Mouse (Mus musculus) gastrocnemius, postnatal 10 days (tissue): ENCODE data around the gene Eif3l. TPM values are rescaled to one million over a fixed set of nuclear protein-coding genes. Genes with fewer than 3 reads are reported as not detected.
A peak's percentile ranks its signal among the peaks of the same experiment; 100 is the strongest.
"Not testable (repeated sequence)": the region's sequence is repeated elsewhere in the genome, so short reads cannot be mapped to it uniquely, and the experiment has no call there.

Experiments
- DNase-seq: peaks from one replicate; pipeline ENCODE4 v3.0.0; 2021; ENCODE audit warnings: mixed read lengths
- long read RNA-seq, 2 experiments: library from polyadenylated mRNA; stranded (forward); transcript quantifications; one replicate each; pipeline ENCODE4 v2.0.0; 2021
- total RNA-seq, 2 experiments: library from RNA; stranded (reverse); gene quantifications; 2 replicates each; pipeline ENCODE4 v1.2.3; 2021

Gene Eif3l
- 10 to 100 TPM; 80.0 to 86.2 TPM for total RNA-seq
- long read RNA-seq, experiment 1, transcript Eif3l-201 (13 exons, 1,942 nt): major isoform, 168 of 175 reads
- long read RNA-seq, experiment 1, partial matches to known transcripts: 6 of 175 reads
- long read RNA-seq, experiment 1, other reads (novel, unspliced or antisense): 1 of 175 reads
- long read RNA-seq, experiment 2, transcript Eif3l-201 (13 exons, 1,942 nt): major isoform, 172 of 181 reads
- long read RNA-seq, experiment 2, partial matches to known transcripts: 5 of 181 reads
- long read RNA-seq, experiment 2, other reads (novel, unspliced or antisense): 3 of 181 reads

DNA sequence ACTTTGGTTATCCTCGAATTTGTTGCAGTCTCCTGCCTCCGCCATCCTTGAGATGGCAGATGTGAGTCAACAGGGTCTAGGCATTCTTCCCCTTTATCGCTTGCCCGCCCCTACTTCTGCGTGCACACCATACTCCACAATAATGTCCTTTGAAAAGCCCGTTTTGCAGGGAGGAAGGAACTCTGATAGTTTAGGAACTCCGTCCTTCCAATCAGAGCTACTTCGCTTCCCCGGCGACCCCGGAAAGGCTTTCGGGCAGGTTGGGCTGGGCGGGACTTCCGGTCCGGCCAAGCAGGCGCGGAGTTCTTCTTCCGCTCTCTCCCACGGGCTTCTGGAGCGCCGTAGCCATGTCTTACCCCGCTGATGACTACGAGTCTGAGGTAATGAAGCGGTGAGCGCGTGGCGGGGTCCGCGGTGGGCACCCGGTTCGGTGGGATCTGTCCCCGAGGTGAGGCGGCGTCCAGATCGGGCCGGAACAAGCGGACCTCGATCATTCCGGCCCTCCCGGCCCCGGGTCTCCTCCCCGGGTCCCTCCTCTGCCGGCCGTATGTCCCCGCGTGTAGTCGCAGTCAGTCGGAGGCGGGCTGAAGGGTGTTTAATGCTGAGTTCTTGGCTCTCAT lies at the start of gene Eif3l:
Eif3l (plus strand) TSS at position 267 of the 620 bp plus-strand sequence.
- peak; percentile 87 for DNase-seq

DNA sequence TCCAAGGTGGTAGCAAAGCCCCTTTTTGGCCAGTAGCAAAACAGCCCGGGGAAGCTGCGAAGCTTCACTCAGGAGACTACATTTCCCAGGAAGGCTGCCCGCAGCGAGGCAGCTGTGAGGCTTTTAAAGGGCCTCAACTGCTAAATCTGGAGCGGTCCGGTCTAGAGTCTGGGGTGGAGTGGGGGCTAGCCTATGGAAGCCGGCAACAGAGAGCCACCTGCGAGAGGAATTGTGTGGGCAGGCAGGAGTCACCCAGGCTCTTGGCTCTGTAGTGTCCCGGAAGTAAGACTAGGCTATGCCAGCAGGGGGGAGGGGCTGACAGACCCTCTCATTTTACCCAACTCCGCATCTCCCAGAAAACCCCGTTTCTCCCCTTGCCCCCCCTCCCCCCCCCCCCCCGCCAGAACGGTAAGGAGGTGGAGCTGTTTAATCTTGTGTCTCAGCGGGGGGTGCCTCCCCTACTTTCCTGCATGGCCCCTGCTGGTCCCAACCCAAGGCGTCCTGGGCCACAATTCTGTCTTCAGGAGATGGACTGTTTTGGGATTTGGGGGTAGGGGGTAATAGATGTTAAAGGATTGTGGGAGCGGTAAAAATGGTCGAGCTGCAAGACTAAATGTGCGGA lies 49.2 kb upstream of the Eif3l start:
- DNase-seq: no peak

DNA sequence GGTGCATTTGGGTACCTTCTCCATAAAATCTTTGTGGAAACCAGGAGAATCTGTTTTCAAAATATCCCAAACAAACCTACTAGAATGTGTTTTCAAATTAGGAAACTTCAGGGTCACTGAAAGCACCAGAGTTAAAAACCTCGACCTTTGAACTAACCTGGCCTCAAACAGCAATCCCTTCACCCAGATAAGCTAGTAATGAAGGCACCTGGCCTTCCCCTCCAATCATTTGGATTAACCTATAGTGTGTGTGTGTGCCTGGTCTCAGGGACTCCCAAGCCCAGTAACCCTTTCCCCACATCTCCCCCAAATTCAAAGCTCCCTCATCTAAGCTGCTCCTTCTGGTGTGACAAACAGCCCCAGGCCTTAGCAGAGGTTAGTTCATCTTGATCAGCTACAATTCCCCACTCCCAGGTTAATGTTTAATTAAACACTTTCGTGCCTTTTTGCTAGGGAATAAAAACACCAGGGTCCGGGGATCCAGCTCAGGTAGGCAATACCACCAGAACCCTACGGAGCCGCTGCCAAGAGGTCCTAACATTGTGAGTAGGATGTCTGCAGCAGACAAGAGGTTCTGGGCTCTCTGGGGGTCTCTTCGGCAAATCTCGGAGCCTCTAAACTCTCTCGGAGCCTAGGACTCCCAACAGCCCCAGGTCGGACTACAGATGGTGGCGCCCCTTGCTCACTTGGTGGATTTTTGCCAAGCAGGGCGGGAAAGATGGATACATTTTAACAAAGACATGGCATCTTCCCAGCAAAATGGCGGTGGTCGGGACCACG lies 48.3 kb upstream of the Eif3l start:
- no peak for DNase-seq

DNA sequence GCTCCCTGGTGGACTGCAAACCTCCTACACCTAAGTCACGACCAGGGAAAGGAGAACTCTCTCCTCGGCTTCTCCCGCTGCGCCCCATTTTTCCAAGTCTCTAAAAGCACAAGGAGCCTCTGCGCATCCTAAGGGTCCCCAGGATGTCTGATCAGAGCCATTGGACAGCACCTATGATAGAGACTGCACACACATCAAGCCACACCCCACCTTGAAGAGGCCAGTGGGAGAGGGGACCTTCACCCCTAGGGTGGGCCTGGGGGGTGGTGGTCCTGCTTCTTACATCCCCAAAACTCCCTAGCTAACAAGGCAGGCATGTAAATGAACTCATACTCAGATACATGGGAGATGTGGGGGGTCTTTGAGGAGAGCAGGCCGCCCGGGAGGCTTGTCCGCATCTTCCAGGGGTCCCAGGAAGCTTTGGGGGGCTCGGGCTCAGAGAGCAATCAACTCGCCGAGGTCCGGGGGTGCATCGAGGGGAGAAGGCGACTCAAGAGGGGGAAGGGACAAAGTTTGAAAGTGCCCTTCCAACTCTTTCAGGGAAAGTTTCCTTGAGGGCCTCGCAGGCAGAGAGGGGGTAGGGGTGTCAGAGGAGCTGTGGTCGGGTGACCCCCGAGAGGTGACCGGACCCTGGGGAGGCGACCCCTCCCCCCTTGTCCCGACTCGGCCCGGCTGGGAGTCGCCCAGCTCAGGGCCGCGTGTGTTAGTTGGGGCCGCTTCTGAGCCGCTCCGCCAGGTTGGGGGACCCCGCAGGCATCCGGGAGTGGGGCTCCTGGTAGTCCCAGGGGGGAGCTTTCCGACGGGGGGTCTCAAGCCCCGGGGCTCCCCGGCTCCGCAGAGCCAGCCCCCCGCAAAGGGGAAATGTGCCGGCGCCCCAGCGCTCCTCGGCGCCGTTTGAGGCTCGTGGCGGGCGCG lies 47.4 kb upstream of the Eif3l start:
- peak; percentile 54 for DNase-seq

DNA sequence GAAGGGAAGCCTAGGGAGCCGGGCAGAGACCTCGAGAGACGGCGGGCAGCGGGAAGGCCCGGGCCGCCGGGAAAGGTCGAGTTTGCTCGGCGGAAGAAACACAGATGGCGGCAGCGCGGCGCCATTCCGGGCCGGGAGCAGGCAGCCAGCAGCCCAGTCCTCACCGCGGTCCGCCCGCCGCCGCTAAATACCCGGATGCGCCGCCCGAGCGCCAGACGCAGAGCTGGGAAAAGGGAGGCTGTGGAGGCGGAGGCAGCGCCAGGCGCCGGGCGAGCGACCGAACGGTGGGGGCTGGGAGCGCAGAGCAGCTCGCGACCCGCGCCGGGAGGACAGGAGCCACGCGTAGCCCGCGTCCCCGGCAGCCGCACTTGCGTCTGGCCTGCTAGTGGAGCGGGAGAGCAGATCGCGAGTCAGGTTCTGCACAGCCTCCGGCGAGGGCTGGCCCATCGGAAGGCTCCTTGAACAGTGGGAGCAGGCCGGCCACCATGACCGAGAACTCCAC lies 46.7 kb upstream of the Eif3l start, which contains the start of gene H1f0:
H1f0 (plus strand) TSS at position 214 of the 502 bp plus-strand sequence.
- DNase-seq: peak; percentile 98

DNA sequence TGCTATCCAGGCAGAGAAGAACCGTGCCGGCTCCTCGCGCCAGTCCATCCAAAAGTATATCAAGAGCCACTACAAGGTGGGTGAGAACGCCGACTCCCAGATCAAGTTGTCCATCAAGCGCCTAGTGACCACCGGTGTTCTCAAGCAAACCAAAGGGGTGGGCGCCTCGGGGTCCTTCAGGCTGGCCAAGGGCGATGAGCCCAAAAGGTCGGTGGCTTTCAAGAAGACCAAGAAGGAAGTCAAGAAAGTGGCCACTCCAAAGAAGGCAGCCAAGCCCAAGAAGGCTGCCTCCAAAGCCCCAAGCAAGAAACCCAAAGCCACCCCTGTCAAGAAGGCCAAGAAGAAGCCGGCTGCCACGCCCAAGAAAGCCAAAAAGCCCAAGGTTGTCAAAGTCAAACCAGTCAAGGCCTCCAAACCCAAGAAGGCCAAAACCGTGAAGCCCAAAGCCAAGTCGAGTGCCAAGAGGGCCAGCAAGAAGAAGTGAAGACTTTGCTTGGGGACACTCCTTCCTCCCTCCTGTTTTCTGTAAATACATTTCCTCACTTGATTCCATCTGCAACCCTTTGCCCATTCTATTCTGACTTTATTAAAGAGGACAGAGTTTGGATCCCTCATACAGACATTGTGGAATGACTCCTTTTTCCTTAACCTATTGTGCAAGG lies 46.0 kb upstream of the Eif3l start:
- no peak for DNase-seq

DNA sequence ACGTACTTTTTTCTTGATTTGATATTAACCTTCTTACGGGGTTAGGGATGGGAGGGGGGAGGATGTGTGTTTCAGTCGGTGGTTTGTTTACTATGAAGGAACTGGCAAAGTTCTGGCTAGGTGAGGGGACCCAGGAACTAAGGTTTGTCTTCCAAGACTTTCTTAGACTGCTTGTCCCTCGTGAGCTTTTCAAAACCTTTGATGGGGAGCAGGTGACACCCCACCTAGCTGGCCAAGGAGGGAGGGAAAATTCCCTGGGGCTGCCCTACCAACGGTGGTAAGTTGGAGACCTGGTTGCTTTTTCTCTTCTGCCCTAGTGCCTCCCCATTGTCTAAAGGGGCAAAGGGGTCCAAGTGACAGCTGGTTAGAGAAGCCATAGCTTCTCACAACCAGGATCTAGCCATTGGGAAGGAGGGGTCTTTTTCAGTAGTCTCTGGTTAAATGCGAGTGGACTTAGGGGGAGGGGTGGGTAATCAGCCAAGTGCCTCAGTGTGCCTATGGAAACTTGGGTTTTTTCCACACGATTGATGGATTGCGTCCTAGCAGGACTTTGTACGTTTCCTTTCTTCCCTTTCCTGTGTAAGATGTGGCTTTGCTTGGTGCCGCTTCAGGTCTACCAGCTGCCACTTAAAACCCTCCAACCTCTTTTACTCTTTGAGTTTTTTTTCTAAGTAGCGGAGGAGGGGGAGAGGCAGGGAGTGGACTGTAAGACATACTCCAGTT lies 45.3 kb upstream of the Eif3l start:
- DNase-seq: no peak

- DNase-seq: peak; percentile 83
Observed at GRCm38 (mm10) chr15:79030551-79031435, 44.2 kb upstream of the Eif3l start.

GRCm38 (mm10) chr15:79031908-79032307 lies 43.1 kb upstream of the Eif3l start:
- DNase-seq: not testable (repeated sequence)

- peak; percentile 91 for DNase-seq
Observed at GRCm38 (mm10) chr15:79037913-79038328, 37.1 kb upstream of the Eif3l start.

- no peak for DNase-seq
Observed at GRCm38 (mm10) chr15:79038331-79038730, 36.6 kb upstream of the Eif3l start.

- DNase-seq: peak; percentile 76
Observed at GRCm38 (mm10) chr15:79038853-79039252, 36.1 kb upstream of the Eif3l start.

GRCm38 (mm10) chr15:79040501-79041416 lies 34.2 kb upstream of the Eif3l start:
- no peak for DNase-seq

DNA sequence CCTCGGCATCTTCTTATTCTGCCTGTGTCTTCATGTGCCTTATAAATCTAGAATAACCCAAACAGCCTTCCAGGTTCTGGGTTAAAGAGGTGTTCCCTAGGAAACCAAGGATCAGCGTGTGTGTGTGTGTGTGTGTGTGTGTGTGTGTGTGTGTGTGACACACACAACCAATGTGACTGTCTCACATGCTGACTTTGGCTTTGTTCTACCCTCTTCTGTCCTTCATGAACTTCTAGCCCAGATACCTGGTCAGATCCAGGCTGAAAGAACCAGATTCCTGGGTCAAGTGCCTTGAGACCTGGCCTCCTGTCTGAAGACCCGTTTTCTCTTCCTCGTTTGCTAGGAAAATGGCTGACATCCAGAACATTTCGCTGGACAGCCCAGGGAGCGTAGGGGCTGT lies 33.4 kb upstream of the Eif3l start, which contains the start of gene Galr3:
Galr3 (plus strand) TSS at position 301 of the 400 bp plus-strand sequence.
- no peak for DNase-seq

- DNase-seq: no peak
Observed at GRCm38 (mm10) chr15:79042721-79043491, 32.1 kb upstream of the Eif3l start.

GRCm38 (mm10) chr15:79044837-79045236 lies 30.1 kb upstream of the Eif3l start:
- no peak for DNase-seq

DNA sequence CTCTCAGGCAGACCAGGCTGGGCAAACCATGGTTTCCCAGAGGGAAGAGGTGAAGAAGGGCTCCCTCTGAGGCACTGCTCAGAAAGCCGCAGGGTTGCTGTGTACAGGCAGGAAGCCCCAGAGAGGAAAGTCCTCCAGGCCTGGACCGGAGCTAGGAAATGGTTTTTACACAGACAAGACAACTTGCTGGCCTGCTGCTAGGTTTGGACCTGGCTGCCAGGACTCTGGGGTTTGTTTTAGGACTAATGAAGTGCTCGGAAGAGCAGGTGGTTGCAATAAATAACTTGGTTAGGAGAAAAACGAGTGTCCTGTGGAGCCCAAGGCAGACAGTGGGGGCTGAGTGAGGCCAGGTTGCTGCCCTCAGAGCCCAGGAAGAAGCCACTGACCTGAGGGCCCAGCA lies 26.8 kb upstream of the Eif3l start:
- no peak for DNase-seq
